Mouse (Mus musculus): ENCODE measurements around the gene Agap2.
"Not testable (repeated sequence)": the region's sequence is repeated elsewhere in the genome, so short reads cannot be mapped to it uniquely, and the experiment has no call there.

Agap2 gene

DNA sequence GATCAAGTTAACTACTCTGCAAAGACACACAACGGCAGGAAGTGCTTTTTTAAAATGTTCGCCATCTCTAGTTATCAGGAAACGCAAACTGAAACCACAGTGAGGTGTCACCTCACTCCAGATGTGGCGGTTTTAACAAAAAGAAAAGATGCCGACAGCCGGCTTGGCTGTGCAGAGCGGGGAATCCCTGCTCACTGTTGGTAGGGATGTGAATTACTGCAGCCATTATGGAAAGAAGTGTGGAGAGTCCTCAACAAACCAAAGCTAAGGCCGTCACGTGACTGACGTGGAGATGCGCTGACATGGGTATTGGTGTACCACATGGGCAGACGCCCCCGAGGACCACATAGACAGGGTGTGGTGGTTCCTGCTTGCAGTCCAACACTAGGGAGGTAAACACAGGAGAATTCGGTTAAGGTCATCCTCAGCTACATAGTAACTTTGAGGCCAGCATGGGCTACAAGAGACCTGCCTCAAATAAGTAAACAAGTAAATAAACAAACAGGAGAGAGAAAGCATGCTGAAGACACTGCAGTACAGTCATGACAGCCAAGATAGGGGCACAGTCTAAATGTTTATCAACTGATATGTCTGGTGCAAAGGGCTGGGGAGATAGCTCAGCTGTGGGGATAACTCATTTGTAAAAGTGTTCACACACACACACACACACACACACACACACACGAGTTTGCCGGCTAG lies 32.6 kb downstream of the Agap2 start:
- no peak for DNase-seq (ENCODE audit: low spot score)

DNA sequence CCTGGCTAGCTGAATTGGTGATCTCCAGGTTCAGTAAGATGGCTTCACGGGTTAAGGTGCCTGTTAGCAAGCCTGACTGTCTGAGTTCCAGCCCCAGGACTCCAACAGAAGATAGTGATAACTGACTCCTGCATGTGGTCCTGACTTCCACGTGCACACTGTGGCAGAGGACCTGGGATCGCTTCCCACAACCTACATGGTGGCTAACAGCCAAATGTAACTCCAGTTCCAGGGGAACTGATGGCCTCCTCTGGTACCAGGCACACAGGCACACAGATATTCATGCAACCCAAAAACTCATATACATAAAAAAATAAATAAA lies 33.1 kb downstream of the Agap2 start:
- DNase-seq (ENCODE audit: low spot score): no peak

DNA sequence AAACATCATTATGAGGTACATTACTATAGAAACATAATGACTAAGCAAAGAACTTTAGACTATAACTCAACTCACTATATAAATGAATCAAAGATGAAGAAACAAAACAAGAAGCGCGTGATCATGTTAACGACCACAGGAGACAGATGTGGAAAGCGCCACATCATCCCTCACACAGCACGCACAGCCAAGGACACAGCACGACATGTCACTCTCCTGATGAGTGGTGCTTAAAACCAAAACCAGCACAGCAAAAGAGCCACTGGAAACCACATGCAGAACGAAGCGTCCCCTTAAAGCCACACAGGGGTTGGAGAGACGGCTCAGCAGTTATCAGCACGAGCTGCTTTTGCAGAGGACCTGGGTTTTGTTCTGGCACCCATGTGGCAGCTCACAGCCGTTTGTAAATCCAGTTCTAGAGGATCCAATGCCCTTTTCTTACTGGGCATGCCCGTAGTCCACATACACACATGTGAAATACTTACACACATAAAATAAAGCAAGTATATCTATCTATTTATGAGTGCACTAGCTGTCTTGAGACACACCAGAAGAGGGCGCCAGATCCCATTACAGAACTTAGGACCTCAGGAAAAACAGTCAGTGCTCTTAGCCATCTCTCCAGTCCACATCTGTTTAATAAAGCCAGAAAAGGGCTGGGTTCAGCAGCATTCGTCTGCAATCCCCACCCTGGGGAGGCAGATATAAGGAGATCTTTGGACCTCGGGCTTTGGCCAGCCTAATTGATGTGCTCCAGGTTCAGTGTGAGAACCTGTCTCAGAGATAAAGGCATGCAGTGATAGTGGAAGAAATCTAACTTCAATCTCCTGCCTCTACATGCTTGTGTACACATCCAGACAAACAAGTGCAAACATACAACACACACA lies 36.2 kb downstream of the Agap2 start:
- no peak for DNase-seq (ENCODE audit: low spot score)

DNA sequence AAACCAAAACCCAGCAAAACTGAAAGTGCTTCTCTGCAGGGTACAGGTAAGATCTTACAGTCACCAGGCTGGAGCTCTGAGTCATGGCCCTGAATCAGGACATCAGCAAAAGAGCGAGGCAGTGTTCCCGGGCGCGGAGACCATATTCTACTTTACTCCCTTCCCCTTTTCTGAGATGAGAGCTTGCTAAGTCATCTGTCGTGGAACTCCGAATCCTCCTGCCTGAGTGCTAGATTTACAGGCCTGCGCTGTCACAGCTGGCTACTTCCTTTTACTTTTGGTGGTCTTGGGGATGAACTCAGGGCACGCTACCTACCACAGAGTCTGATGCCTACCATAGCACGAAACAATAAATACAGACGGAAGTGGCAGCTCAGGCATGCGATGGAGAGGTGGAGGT lies 39.3 kb downstream of the Agap2 start:
- DNase-seq (ENCODE audit: low spot score): no peak

DNA sequence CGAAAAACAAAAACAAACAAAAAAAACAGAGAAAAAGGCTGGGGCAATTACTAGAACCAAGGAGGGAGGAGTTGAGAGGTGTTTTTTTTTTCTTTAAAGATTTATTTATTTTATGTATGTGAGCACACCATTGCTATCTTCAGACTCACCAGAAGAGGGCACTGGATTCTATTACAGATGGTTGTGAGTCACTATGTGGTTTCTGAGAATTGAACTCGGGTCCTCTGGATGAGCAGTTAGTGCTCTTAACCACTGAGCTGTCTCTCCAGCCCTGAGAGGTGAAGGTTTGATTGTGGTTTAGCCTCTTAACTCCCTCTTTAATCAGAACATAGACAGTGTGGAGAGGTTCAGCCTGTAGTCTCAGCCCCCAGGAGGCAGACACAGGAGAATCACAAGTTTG lies 40.0 kb downstream of the Agap2 start:
- DNase-seq (ENCODE audit: low spot score): no peak

DNA sequence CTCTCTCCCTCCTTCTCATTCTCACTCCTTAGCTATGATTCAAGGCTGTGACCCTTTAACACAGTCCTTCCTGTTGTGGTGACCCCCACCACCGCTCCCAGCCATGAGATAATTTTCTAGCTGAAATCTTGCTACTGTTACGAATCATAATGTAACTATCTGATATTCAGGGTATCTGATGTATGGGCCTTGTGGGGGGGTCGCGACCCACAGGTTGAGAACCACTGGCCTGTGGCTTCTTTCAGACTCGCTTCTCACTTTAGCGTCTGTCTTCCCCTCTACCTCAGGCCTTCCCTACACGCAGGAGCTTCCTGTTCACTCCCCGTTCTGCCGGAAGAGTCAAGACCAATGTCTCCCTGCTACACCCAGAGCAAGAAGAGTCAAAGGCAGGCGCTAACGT lies 43.4 kb downstream of the Agap2 start:
- DNase-seq (ENCODE audit: low spot score): no peak

DNA sequence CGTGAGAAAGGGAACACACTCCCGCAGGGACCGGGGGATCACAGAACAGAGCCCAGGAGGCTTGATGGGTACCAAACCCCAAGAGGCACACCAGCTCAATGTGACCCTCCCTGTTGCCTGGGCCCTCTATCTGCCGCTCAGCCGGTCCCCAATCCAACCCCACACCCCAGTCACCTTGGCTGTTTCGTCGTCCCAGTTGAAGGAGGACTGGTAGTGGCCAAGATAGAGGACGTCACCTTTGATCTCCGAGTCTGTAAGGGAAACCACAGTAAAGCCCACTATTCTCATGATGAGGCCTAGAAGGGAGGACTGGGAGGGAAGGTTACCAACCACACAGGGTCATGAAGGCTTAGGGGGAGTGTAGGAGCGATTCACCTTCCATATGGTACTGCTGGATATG lies 44.1 kb downstream of the Agap2 start:
- DNase-seq (ENCODE audit: low spot score): no peak

DNA sequence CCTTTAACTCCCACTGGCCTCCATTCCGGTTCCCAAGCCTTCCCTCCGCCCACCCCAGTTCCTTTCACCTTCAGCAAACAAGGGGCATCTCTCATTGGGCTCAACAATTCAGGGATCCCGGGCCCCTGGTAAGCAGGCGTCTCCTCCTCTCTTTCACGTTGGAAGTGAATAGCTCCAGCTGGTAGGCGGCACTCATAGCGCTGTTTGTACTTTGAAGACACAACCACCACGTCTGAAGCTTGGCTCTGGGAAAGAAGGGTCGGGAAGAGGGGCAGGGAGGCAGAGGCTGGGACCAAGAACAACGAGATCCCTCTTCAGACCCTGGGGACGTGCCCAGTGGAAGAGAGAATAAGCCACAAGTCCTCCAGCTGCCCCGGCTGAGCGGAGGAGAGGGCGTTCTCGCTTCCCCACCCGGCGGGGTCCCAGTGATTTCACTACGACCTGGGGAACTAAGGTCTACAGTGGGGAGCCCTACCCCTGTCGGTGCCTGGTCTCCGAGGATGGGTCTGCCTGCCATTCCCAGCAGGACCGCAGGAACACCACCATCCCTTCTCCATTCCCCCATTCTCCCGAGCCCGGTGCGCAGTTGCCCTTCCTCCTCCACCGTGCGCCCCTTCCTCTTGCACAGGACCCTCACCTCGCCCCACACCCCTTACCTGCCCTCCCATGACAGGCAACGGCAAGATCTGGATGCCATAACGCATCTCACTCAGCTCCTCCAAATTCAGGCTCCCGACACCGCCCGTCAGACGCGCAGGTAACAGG lies 45.4 kb downstream of the Agap2 start:
- no peak for DNase-seq (ENCODE audit: low spot score)

DNA sequence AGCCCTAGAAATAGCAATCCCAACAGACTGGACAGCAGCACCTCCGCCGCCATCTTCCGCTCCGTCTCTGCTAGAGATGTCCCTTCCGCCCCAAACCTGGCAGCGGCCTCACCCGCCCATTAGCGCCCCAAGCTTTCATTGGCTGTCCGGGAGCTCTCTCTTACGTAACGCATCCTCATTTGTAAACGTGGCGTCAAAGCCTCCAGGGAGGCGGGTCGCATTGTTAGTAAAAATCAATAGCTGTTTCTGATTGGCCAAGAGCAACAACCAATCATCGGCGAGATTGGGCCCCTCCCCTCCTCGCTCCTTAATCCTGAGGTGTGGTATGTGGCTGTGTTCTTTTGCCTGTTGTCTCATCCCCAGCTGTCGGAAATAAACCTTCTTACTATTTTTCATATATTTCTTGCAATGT lies 46.0 kb downstream of the Agap2 start, which contains the start of gene Os9:
Gene Os9 (minus strand): TSS at position 66 of the 412 bp plus-strand sequence.
- peak; percentile 99 for DNase-seq (ENCODE audit: low spot score)

DNA sequence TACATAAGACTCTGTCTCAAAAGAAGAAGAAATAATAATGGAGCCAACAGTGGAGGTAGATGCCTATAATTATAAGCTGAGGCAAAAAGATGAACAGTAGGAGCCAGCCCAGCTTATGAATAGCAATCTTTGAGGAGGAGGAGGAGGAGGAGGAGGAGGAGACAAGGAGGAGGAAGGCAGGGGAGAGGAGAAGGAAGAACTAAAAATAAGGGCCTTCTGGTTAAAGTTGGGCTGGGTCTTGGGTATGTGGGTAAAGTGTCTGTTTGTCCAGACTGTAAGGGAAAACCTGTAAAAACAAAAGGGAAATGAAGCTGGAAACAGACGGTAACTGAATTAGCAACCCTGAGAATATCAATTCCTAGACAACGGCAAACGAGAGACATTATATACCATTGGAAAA lies 46.9 kb downstream of the Agap2 start:
- no peak for DNase-seq (ENCODE audit: low spot score)

DNA sequence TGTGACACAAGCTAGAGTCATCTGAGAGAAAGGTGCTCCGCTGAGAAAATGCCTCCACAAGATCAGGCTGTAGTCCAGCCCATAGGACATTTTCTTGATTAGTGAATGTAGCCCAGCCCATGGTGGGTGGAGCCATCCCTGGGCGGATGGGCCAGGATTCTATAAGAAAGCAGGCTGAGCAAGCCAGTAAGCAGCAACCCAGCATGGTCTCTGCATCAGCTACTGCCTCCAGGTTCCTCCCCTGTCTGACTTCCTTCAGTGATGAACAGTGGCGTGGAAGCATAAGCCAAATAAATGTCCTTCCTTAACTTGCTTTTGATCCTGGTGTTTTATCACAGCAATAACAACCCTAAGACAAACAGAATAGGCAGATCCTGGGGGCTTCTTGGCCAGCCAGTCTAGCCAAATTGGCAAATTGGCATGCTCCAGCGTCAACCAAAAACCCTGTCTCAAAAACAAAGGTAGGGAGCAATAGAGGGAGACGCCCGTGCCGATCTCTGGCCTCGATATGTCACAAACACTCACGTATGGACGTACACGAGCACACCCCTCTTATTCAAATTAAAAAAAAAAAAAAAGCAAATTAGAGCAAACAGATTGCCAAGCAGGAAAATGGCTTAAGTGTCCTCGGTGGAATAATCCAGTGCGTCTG lies 47.8 kb downstream of the Agap2 start:
- DNase-seq (ENCODE audit: low spot score): no peak

DNA sequence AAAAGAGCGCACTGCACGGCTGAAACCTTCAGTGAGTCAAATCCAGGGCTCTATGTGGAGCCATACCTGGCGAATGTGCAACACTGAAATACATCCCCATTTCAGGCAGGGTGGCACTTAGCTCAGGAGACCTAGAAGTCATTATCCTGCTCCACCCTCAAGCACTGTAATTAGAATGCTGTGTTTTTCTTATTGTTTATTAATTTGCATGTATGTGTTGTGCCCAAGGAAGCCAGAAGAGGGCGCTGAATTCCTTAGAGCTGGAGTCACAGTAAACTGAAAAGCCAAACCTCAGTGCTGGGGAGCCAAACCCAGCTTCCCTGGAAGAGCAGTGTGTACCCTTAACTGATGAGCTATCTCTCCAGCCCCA lies 48.3 kb downstream of the Agap2 start:
- DNase-seq (ENCODE audit: low spot score): peak; percentile 72

DNA sequence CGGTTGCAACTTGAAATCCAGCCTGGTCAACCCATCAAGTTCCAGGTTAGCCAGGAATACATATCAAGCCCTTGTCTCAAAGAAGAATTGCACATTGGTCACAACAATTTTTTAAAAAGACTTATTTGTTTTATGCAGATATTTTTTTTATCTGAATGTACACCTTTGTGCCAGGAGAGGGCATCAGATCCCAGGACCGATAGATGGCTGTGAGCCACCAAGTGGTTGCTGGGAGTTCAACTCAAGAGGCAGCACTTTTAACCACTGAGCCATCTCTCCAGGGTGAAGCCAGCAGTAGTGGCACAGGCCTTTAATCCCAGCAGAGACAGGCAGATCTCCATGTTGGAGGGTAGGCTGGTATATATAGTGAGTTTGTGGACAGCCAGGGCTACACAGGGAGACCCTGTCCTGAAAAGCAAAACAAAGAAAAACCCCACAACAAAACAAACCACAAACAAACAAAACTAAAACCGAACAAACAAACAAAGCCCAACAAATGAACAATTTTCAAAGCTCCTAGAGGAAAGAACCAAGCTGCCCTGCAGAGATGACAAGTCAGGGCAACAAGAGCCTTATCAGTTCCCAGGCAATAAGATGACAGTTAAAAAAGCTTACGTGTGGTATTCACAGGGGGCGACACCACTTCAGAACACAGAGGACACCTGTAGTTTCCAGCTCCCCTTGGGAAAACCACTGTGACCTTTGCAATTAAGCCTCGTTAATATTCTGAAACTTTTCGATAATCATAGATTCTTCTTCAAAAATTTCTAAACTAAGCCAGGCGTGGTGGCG lies 50.3 kb downstream of the Agap2 start:
- peak; percentile 51 for DNase-seq (ENCODE audit: low spot score)

DNA sequence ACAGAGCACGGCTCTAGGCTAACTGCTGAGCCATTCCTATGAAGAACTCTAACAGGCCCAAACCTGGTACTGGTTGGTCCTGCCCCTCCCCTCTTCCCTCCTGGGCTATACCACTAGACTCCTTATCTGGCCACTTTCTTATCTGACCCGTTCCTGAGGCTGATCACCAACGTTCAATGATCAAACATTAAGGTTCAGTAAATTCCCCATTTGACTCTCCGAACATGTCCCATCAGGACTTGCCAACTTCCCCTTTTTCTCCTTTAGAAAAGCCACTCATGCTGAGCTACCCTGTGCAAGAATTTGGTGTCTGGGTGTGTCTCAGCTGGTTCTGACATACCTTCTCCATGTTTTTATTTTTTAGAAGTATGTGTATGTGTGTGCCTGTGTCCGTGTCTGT lies 51.5 kb downstream of the Agap2 start:
- DNase-seq (ENCODE audit: low spot score): no peak

DNA sequence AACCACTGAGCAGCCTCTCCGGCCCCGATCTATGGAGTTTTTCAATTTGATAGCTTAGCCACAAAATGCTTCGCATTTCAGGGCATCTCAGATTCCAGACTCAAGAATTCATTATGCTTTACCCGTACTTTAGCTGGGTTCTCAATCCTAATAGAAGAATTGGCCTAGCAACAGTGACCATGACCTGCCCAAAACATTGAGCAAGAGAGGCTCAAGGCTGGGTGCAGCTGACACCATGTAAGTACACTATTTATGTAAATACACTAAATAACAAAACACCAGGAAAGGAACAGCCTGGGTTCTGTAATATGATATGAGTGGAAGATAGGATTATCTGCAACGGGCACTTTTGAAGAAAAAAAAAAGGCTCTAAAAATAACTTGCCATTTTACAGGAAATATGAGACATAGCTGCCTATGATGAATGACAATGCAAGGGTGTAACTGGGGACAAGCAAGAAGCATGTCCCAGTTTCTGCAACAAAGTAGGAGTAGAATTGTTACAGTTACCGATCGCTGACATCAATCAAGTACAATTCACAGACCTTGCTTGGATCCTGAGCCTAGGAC lies 52.7 kb downstream of the Agap2 start:
- no peak for DNase-seq (ENCODE audit: low spot score)

DNA sequence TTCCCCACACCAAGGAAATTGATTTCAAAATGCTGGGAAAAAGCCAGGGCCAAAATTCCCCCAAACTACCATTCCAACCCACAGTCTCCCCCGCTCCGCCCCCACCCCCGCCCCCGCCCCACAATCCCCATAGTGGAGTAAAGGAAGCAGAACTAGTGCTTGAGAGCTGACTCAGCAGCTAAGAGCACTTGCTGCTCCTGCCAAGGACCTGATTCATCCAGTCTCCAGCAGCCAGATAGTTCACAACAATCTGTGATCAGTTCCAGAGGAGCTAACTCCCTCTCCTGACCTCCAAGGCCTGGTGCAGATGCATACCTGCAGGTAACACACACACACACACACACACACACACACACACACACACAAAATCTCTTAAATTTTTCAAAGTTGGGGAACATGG lies 54.3 kb downstream of the Agap2 start:
- no peak for DNase-seq (ENCODE audit: low spot score)

DNA sequence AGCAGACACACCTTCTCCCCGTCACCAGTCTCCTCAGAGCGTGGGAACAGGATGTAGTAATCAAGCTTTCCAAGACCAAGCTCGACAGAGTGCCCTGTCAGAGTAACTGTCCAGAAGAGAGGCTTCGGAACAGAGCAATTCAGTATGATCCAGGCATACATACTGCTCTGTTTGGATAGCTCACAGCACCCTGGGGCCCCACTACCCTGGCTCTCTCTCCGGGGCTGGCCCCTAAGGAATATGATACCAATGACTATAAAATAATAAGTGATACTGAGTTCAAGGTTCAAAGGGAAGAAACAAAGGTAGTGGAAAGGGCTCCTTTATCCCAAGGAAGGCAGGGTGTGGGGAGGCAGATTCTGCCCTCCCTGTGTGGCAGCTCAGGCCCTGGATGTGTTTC lies 57.4 kb downstream of the Agap2 start:
- DNase-seq (ENCODE audit: low spot score): no peak

DNA sequence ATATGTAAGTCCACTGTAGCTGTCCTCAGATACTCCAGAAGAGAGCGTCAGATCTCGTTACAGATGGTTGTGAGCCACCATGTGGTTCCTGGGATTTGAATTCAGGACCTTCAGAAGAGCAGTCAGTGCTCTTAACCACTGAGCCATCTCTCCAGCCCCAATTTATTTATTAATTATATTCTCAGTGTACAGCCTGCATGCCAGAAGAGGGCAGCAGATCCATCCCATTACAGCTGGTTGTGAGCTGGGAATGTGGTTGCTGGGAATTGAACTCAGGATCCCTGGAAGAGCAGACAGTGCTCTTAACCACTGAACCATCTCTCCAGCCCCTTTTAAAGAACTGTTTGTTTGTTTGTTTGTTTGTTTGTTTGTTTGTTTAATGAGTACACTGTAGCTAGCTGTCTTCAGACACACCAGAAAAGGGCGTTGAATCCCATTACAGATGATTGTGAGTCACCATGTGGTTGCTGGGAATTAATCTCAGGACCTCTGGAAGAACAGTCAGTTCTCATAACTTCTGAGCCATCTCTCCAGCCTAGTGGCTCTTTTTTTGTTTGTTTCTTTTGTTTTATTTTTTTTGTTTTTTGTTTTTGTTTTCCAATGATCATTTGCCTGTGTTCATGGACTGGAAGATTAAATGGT lies 59.4 kb downstream of the Agap2 start:
- not testable (repeated sequence) for DNase-seq (ENCODE audit: low spot score)

DNA sequence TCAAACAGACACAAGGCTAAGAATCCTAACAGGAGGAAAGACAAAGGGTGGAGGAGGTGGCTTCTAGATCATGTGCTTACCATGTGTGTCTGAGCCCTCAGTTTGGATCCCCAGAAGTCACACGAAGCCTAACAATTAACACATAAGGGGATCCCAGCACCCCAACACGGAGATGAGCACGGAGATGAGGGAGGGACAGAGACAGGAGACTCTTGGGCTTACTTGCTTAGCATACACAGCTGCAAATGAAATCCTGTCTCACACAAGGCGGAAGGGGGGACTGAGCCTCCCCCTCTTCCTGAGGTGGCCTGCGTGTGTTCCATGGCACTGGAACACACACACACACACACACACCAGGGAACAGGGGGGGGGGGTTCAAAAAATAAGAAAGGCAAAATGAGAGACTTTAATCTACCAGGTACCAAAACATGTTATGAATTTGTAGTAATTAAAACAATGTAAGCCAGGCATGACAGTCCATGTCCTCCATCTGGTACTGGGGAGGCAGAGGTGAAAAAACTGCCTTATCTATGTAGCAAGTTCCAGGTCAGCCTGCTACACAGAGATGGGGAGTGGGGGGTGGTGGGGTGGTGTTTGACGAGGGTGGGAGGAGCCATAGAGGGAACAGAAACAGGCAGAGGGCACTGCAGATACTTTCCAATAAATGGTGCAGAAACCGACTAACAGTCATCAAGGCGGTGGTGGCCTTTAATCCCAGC lies 60.2 kb downstream of the Agap2 start:
- no peak for DNase-seq (ENCODE audit: low spot score)

DNA sequence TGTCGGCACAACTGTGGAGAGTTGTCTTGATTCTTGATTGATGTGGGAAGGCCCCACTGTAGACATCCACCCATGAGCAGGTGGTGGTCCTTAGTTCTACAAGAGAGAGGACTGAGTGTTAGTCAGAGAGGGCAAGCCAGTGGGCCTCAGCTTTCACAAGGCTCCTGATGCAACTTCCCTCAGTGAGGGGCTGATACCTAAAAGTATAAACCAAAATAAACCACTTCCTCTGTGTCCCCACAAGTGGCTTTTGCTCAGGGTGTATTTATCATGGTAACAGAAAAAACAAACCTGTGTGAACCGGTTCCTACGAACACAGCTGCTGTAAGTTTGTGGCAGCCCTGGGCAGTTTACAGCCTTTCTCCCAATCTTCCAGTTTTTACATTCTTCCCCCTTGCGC lies 61.4 kb downstream of the Agap2 start:
- DNase-seq (ENCODE audit: low spot score): peak; percentile 64
